Mouse (Mus musculus) G1E (cell line): Measurements from ENCODE around the gene Prss38. TPM values are rescaled to one million over a fixed set of nuclear protein-coding genes. Genes with fewer than 3 reads are reported as not detected.

Experiments used
- ATAC-seq: 2 replicates; pipeline ENCODE4 v1.8.0; 2016; ENCODE audit warnings: mild to moderate bottlenecking; ENCODE audit not compliant: insufficient number of reproducible peaks, poor library complexity, low FRiP score, severe bottlenecking; ENCODE audit errors: extremely low read depth
- DNase-seq: peaks from one replicate; pipeline ENCODE4 v3.0.0; 2012; ENCODE audit warnings: low spot score
- H3K27me3 ChIP-seq: 2 replicates; pipeline ENCODE4 v1.6.1; 2012; ENCODE audit warnings: mild to moderate bottlenecking, low read length, inconsistent platforms; ENCODE audit not compliant: insufficient read depth
- H3K36me3 ChIP-seq: replicated peaks from 2 replicates; pipeline ENCODE3; 2012; ENCODE audit warnings: mild to moderate bottlenecking, inconsistent platforms
- H3K4me1 ChIP-seq: 2 replicates; pipeline ENCODE4 v1.6.1; 2012; ENCODE audit warnings: low read depth, low read length, inconsistent platforms, mixed read lengths; ENCODE audit not compliant: insufficient read depth
- H3K4me3 ChIP-seq: 2 replicates; pipeline ENCODE4 v1.5.1; 2012; ENCODE audit warnings: low read depth, mild to moderate bottlenecking, inconsistent platforms, low read length, moderate library complexity, mixed read lengths
- H3K9me3 ChIP-seq: replicated peaks from 2 replicates; pipeline ENCODE4 v1.6.1; 2012; ENCODE audit warnings: inconsistent platforms
- CTCF ChIP-seq: IDR thresholded peaks from 2 replicates; pipeline ENCODE4 v1.5.1; 2012; ENCODE audit warnings: low read depth, low read length, inconsistent platforms, mixed read lengths
- GATA1 ChIP-seq: IDR thresholded peaks from 2 replicates; pipeline ENCODE4 v1.6.1; 2012; ENCODE audit warnings: borderline replicate concordance, low read length, inconsistent platforms, mixed read lengths
- GATA2 ChIP-seq: IDR thresholded peaks from 2 replicates; pipeline ENCODE4 v1.6.1; 2012; ENCODE audit warnings: low read depth, low read length, inconsistent platforms, borderline replicate concordance
- POLR2AphosphoS5 ChIP-seq: IDR thresholded peaks from 2 replicates; pipeline ENCODE4 v1.6.1; 2012; ENCODE audit warnings: low read depth, low read length, inconsistent platforms; ENCODE audit not compliant: insufficient replicate concordance
- TAL1 ChIP-seq: conservative IDR thresholded peaks from 2 replicates; pipeline ENCODE4 v1.6.1; 2012; ENCODE audit warnings: low read depth, low read length, inconsistent platforms, mixed read lengths
- polyA plus RNA-seq: library from polyadenylated mRNA; stranded (reverse); fragments of >175 nt; gene quantifications from 2 replicates; pipeline ENCODE4 v1.2.3, GENCODE M21; 2012
- total RNA-seq, 2 experiments: library from RNA; stranded (forward) in 1 of 2; stranded (reverse) in 1 of 2; fragments of 200-1000 nt in 1 of 2; fragments of >200 nt in 1 of 2; fragmentation: Nextera tagmentation in 1 of 2; gene quantifications; 2 replicates each; pipeline ENCODE4 v1.2.3; 2014 to 2017

Gene Prss38
- total and polyA plus RNA-seq, 3 experiments, result 0.68 TPM; not detected in 2

GRCm38 (mm10) chr11:59322988-59323387, 52.5 kb downstream of the Prss38 start:
- TF ChIP-seq CTCF (no peak), TAL1 (no peak), GATA1 (no peak), POLR2AphosphoS5 (no peak), GATA2 (no peak)
- Histone ChIP-seq H3K9me3 (no peaks in the 10 kb centered on the region), H3K4me3 (no peak overlapping the region), H3K4me1 (no peaks in the 10 kb centered on the region), H3K36me3 (no peaks in the 10 kb centered on the region), H3K27me3 (peaks cover 17% of the 10 kb centered on the region)
- DNase-seq (no peak), ATAC-seq (no peak)

Other genes starting within 250 kb of the Prss38 start
- gene Obscn, start 239.3 kb downstream of the Prss38 start, total RNA-seq (2014; fragmentation: Nextera tagmentation), result not detected in 2 replicates
- 0.17 and 0.27 TPM in 2 replicates for gene Obscn, start 239.3 kb downstream of the Prss38 start, total RNA-seq (2017)
- 0.11 TPM in 2 replicates for gene Obscn, start 239.3 kb downstream of the Prss38 start, polyA plus RNA-seq
- gene Iba57, start 211.9 kb downstream of the Prss38 start, total RNA-seq (2014; fragmentation: Nextera tagmentation), result 3.0 and 4.9 TPM in 2 replicates
- 7.3 and 8.6 TPM in 2 replicates for gene Iba57, start 211.9 kb downstream of the Prss38 start, total RNA-seq (2017)
- 10.5 and 10.8 TPM in 2 replicates for gene Iba57, start 211.9 kb downstream of the Prss38 start, polyA plus RNA-seq
- gene Gjc2, start 192.4 kb downstream of the Prss38 start, total RNA-seq (2014; fragmentation: Nextera tagmentation), result not detected in 2 replicates
- not detected in 2 replicates for gene Gjc2, start 192.4 kb downstream of the Prss38 start, total RNA-seq (2017)
- not detected in 2 replicates for gene Gjc2, start 192.4 kb downstream of the Prss38 start, polyA plus RNA-seq
- 16.8 and 19.1 TPM in 2 replicates for gene Guk1, start 183.4 kb downstream of the Prss38 start, total RNA-seq (2014; fragmentation: Nextera tagmentation)
- gene Guk1, start 183.4 kb downstream of the Prss38 start, total RNA-seq (2017), result 37.5 and 38.2 TPM in 2 replicates
- gene Guk1, start 183.4 kb downstream of the Prss38 start, polyA plus RNA-seq, result 35.2 and 40.2 TPM in 2 replicates
- 15.1 and 23.4 TPM in 2 replicates for gene Mrpl55, start 173.2 kb downstream of the Prss38 start, total RNA-seq (2014; fragmentation: Nextera tagmentation)
- 38.7 and 40.8 TPM in 2 replicates for gene Mrpl55, start 173.2 kb downstream of the Prss38 start, total RNA-seq (2017)
- 29.5 and 34.8 TPM in 2 replicates for gene Mrpl55, start 173.2 kb downstream of the Prss38 start, polyA plus RNA-seq
- 7.1 and 10.7 TPM in 2 replicates for gene 2310033P09Rik, start 167.3 kb downstream of the Prss38 start, total RNA-seq (2014; fragmentation: Nextera tagmentation)
- 6.1 and 9.0 TPM in 2 replicates for gene 2310033P09Rik, start 167.3 kb downstream of the Prss38 start, total RNA-seq (2017)
- 32.0 and 37.3 TPM in 2 replicates for gene 2310033P09Rik, start 167.3 kb downstream of the Prss38 start, polyA plus RNA-seq
- gene Arf1, start 147.4 kb downstream of the Prss38 start, total RNA-seq (2014; fragmentation: Nextera tagmentation), result 216 and 232 TPM in 2 replicates
- gene Arf1, start 147.4 kb downstream of the Prss38 start, total RNA-seq (2017), result 308 and 319 TPM in 2 replicates
- gene Arf1, start 147.4 kb downstream of the Prss38 start, polyA plus RNA-seq, result 159 and 175 TPM in 2 replicates
- gene Wnt3a, start 84.9 kb downstream of the Prss38 start, total RNA-seq (2014; fragmentation: Nextera tagmentation), result not detected in 2 replicates
- gene Wnt3a, start 84.9 kb downstream of the Prss38 start, total RNA-seq (2017), result 0.06 TPM in 1 of 2 replicates, not detected in the other
- not detected in 2 replicates for gene Wnt3a, start 84.9 kb downstream of the Prss38 start, polyA plus RNA-seq
- not detected in 2 replicates for gene Wnt9a, start 68.7 kb downstream of the Prss38 start, total RNA-seq (2014; fragmentation: Nextera tagmentation)
- 0.05 and 0.06 TPM in 2 replicates for gene Wnt9a, start 68.7 kb downstream of the Prss38 start, total RNA-seq (2017)
- gene Wnt9a, start 68.7 kb downstream of the Prss38 start, polyA plus RNA-seq, result not detected in 2 replicates
- 11.7 and 14.8 TPM in 2 replicates for gene Jmjd4, start 74.4 kb upstream of the Prss38 start, total RNA-seq (2014; fragmentation: Nextera tagmentation)
- 10.7 and 12.9 TPM in 2 replicates for gene Jmjd4, start 74.4 kb upstream of the Prss38 start, total RNA-seq (2017)
- gene Jmjd4, start 74.4 kb upstream of the Prss38 start, polyA plus RNA-seq, result 7.4 and 8.4 TPM in 2 replicates
- 27.9 and 29.4 TPM in 2 replicates for gene Snap47, start 75.5 kb upstream of the Prss38 start, total RNA-seq (2014; fragmentation: Nextera tagmentation)
- gene Snap47, start 75.5 kb upstream of the Prss38 start, total RNA-seq (2017), result 34.9 and 35.7 TPM in 2 replicates
- gene Snap47, start 75.5 kb upstream of the Prss38 start, polyA plus RNA-seq, result 10.2 and 13.3 TPM in 2 replicates
- 4.5 and 4.7 TPM in 2 replicates for gene Zfp867, start 96.8 kb upstream of the Prss38 start, total RNA-seq (2014; fragmentation: Nextera tagmentation)
- 3.0 and 4.2 TPM in 2 replicates for gene Zfp867, start 96.8 kb upstream of the Prss38 start, total RNA-seq (2017)
- 0.03 and 0.07 TPM in 2 replicates for gene Zfp867, start 96.8 kb upstream of the Prss38 start, polyA plus RNA-seq
- 48.6 and 48.9 TPM in 2 replicates for gene Zkscan17, start 151.1 kb upstream of the Prss38 start, total RNA-seq (2014; fragmentation: Nextera tagmentation)
- 14.1 and 15.3 TPM in 2 replicates for gene Zkscan17, start 151.1 kb upstream of the Prss38 start, total RNA-seq (2017)
- gene Zkscan17, start 151.1 kb upstream of the Prss38 start, polyA plus RNA-seq, result 87.9 and 89.8 TPM in 2 replicates
- gene Nlrp3, start 165.9 kb upstream of the Prss38 start, total RNA-seq (2014; fragmentation: Nextera tagmentation), result not detected in 2 replicates
- 0.12 and 0.71 TPM in 2 replicates for gene Nlrp3, start 165.9 kb upstream of the Prss38 start, total RNA-seq (2017)
- gene Nlrp3, start 165.9 kb upstream of the Prss38 start, polyA plus RNA-seq, result not detected in 2 replicates
- gene Olfr222, start 200.6 kb upstream of the Prss38 start, total RNA-seq (2014; fragmentation: Nextera tagmentation), result not detected in 2 replicates
- gene Olfr222, start 200.6 kb upstream of the Prss38 start, total RNA-seq (2017), result not detected in 2 replicates
- gene Olfr222, start 200.6 kb upstream of the Prss38 start, polyA plus RNA-seq, result not detected in 2 replicates
- not detected in 2 replicates for gene Olfr223, start 217.6 kb upstream of the Prss38 start, total RNA-seq (2014; fragmentation: Nextera tagmentation)
- gene Olfr223, start 217.6 kb upstream of the Prss38 start, total RNA-seq (2017), result not detected in 2 replicates
- gene Olfr223, start 217.6 kb upstream of the Prss38 start, polyA plus RNA-seq, result not detected in 2 replicates